Mouse (Mus musculus) myocyte (in vitro differentiated cells): ENCODE data around the gene Cuedc1. TPM values are rescaled to one million over a fixed set of nuclear protein-coding genes. Genes with fewer than 3 reads are reported as not detected.
A peak's percentile ranks its signal among the peaks of the same experiment; 100 is the strongest.
"Not testable (repeated sequence)": the region's sequence is repeated elsewhere in the genome, so short reads cannot be mapped to it uniquely, and the experiment has no call there.

ENCODE experiments used
- H3K27me3 ChIP-seq: one replicate; pipeline ENCODE4 v1.6.1; 2011; ENCODE audit not compliant: control insufficient read depth, insufficient read depth, insufficient read length
- H3K36me3 ChIP-seq: one replicate; pipeline ENCODE4 v1.6.1; 2011; ENCODE audit not compliant: control insufficient read depth, insufficient read depth
- H3K4me2 ChIP-seq: one replicate; pipeline ENCODE4 v1.6.1; 2011; ENCODE audit warnings: low read depth, control low read depth
- H3K4me3 ChIP-seq: one replicate; pipeline ENCODE4 v1.5.1; 2011; ENCODE audit warnings: mild to moderate bottlenecking, control low read depth, moderate library complexity
- H3K79me2 ChIP-seq: one replicate; pipeline ENCODE4 v1.6.1; 2011; ENCODE audit not compliant: control insufficient read depth, insufficient read depth
- H3ac ChIP-seq: one replicate; pipeline ENCODE4 v1.6.1; 2011; ENCODE audit not compliant: control insufficient read depth, insufficient read length
- CEBPB ChIP-seq: IDR thresholded peaks from 2 replicates; pipeline ENCODE4 v1.6.1; 2011; ENCODE audit warnings: mild to moderate bottlenecking, moderate library complexity; ENCODE audit not compliant: poor library complexity, insufficient read depth, severe bottlenecking
- E2F4 ChIP-seq: IDR thresholded peaks from one replicate; pipeline ENCODE4 v1.6.1; 2011; ENCODE audit warnings: mild to moderate bottlenecking, control low read depth, moderate library complexity; ENCODE audit not compliant: insufficient read depth
- MAX ChIP-seq: IDR thresholded peaks from one replicate; pipeline ENCODE4 v1.6.1; 2011; ENCODE audit warnings: low read depth, mild to moderate bottlenecking, control low read depth
- MYOD1 ChIP-seq, 3 experiments: IDR thresholded peaks; one replicate each; pipeline ENCODE4 v1.6.1; 2011; ENCODE audit warnings: control low read depth in 2 of 3, low read depth in 2 of 3, mild to moderate bottlenecking in 2 of 3, moderate library complexity in 1 of 3; ENCODE audit not compliant: insufficient read length in 2 of 3, control insufficient read depth in 1 of 3
- MYOG ChIP-seq, 3 experiments: IDR thresholded peaks; one replicate each; pipeline ENCODE4 v1.6.1; 2011; ENCODE audit warnings: control low read depth in 2 of 3, low read depth in 2 of 3, mild to moderate bottlenecking in 2 of 3; ENCODE audit not compliant: insufficient read length in 2 of 3, control insufficient read depth in 1 of 3, insufficient read depth in 1 of 3
- POLR2A ChIP-seq: IDR thresholded peaks from one replicate; pipeline ENCODE4 v1.6.1; 2011; ENCODE audit warnings: low read depth, mild to moderate bottlenecking, control low read depth, moderate library complexity; ENCODE audit not compliant: insufficient read length
- POLR2AphosphoS2 ChIP-seq: IDR thresholded peaks from one replicate; pipeline ENCODE4 v1.6.1; 2011; ENCODE audit warnings: low read depth, control low read depth; ENCODE audit not compliant: insufficient read length
- REST ChIP-seq: IDR thresholded peaks from one replicate; pipeline ENCODE4 v1.6.1; 2011; ENCODE audit warnings: mild to moderate bottlenecking, control low read depth, moderate library complexity; ENCODE audit not compliant: insufficient read depth, insufficient read length
- SRF ChIP-seq: IDR thresholded peaks from one replicate; pipeline ENCODE4 v1.6.1; 2011; ENCODE audit warnings: low read depth; ENCODE audit not compliant: control insufficient read depth, insufficient read length
- TCF12 ChIP-seq: IDR thresholded peaks from one replicate; pipeline ENCODE4 v1.6.1; 2011; ENCODE audit warnings: mild to moderate bottlenecking, control low read depth; ENCODE audit not compliant: poor library complexity, insufficient read depth, severe bottlenecking
- TCF3 ChIP-seq: IDR thresholded peaks from one replicate; pipeline ENCODE4 v1.6.1; 2011; ENCODE audit warnings: low read depth, control low read depth; ENCODE audit not compliant: insufficient read length
- USF1 ChIP-seq: IDR thresholded peaks from one replicate; pipeline ENCODE4 v1.6.1; 2011; ENCODE audit warnings: low read depth, mild to moderate bottlenecking, control low read depth, moderate library complexity
- polyA plus RNA-seq: library from polyadenylated mRNA; unstranded; fragments of >200 nt; fragmentation: generic; extraction: Trizol; gene quantifications from one replicate; pipeline ENCODE4 v1.2.1, GENCODE M21; 2012; ENCODE audit warnings: missing spikeins

Gene Cuedc1
- polyA plus RNA-seq, 1 experiment, result 40.8 TPM

- Histone ChIP-seq H3K4me2 (no peak overlapping the region), H3K27me3 (no peaks in the 10 kb centered on the region), H3K79me2 (no peaks in the 10 kb centered on the region), H3K36me3 (no peaks in the 10 kb centered on the region), H3ac (no peak overlapping the region), H3K4me3 (no peak overlapping the region)
- TF ChIP-seq E2F4, result no peak
- no peak for TF ChIP-seq SRF
- no peak for TF ChIP-seq POLR2A
- TF ChIP-seq USF1, result no peak
- no peak for TF ChIP-seq REST
- no peak for TF ChIP-seq TCF12
- TF ChIP-seq MYOG (IDR thresholded peaks at IDR 0.05; ENCODE audit: control insufficient read depth in 1 of 3, insufficient read depth in 1 of 3, insufficient read length in 2 of 3, low read depth in 2 of 3), result no peak
- TF ChIP-seq MYOD1 (IDR thresholded peaks at IDR 0.05; ENCODE audit: control insufficient read depth in 1 of 3, insufficient read length in 2 of 3, low read depth in 2 of 3), result no peak
- no peak for TF ChIP-seq POLR2AphosphoS2
- TF ChIP-seq MAX, result no peak
- no peak for TF ChIP-seq TCF3
- TF ChIP-seq CEBPB, result no peak
Observed at GRCm38 (mm10) chr11:88193824-88194696, 96.2 kb downstream of the Cuedc1 start.

- H3ac ChIP-seq, H3K4me2 ChIP-seq, H3K36me3 ChIP-seq, H3K79me2 ChIP-seq, H3K4me3 ChIP-seq, H3K27me3 ChIP-seq: not testable (repeated sequence)
Observed at GRCm38 (mm10) chr11:88195699-88196098, 97.8 kb downstream of the Cuedc1 start.

DNA sequence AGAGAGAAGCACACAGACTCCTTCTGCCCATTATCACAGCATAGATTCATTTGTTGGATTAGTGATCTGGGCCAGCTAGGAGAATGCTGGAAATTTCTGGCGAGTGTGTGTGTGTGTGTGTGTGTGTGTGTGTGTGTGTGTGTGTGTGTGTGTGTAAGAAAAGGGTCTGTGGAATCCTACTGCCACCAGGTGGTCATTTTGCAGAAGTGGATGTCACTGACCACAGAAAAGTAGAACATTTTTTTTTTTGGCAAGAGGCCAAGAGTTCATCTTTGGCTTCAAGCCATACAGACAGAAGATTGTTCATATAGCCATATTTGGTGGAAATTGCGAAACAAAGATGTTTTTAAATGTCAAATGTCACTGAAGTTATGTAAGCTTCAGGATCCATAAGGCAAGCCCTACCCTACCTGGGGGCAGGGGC is 99.3 kb downstream of the Cuedc1 start:
- H3ac ChIP-seq, result no peak overlapping the region
- TF ChIP-seq POLR2AphosphoS2 (peak; percentile 14), TCF3 (no peak)
- H3K79me2 ChIP-seq, result no peaks in the 10 kb centered on the region
- no peak overlapping the region for H3K4me3 ChIP-seq
- no peaks in the 10 kb centered on the region for H3K36me3 ChIP-seq
- no peaks in the 10 kb centered on the region for H3K27me3 ChIP-seq
- H3K4me2 ChIP-seq, result no peak overlapping the region

GRCm38 (mm10) chr11:88198223-88198622 is 100.4 kb downstream of the Cuedc1 start:
- H3K4me2 ChIP-seq, result no peak overlapping the region
- no peak overlapping the region for H3ac ChIP-seq
- H3K79me2 ChIP-seq, result no peaks in the 10 kb centered on the region
- no peaks in the 10 kb centered on the region for H3K27me3 ChIP-seq
- TF ChIP-seq USF1 (no peak), POLR2AphosphoS2 (peak; percentile 27)
- H3K4me3 ChIP-seq, result no peak overlapping the region
- H3K36me3 ChIP-seq, result no peaks in the 10 kb centered on the region

GRCm38 (mm10) chr11:88201172-88201571 is 103.3 kb downstream of the Cuedc1 start:
- H3ac ChIP-seq, result no peak overlapping the region
- peaks cover 13% of the 10 kb centered on the region for H3K79me2 ChIP-seq
- H3K4me2 ChIP-seq, result no peak overlapping the region
- H3K36me3 ChIP-seq, result no peaks in the 10 kb centered on the region
- no peak overlapping the region for H3K4me3 ChIP-seq
- H3K27me3 ChIP-seq, result no peaks in the 10 kb centered on the region
- TF ChIP-seq E2F4, result no peak
- TF ChIP-seq SRF, result no peak
- no peak for TF ChIP-seq MYOG (IDR thresholded peaks at IDR 0.05; ENCODE audit: control insufficient read depth in 1 of 3, insufficient read depth in 1 of 3, insufficient read length in 2 of 3, low read depth in 2 of 3)
- TF ChIP-seq TCF3, result no peak
- no peak for TF ChIP-seq MYOD1 (IDR thresholded peaks at IDR 0.05; ENCODE audit: control insufficient read depth in 1 of 3, insufficient read length in 2 of 3, low read depth in 2 of 3)
- no peak for TF ChIP-seq CEBPB
- no peak for TF ChIP-seq POLR2A
- no peak for TF ChIP-seq TCF12
- no peak for TF ChIP-seq MAX
- TF ChIP-seq USF1, result no peak
- TF ChIP-seq POLR2AphosphoS2, result no peak

- Histone ChIP-seq H3K4me2 (no peak overlapping the region), H3K79me2 (peaks cover 13% of the 10 kb centered on the region), H3ac (no peak overlapping the region), H3K36me3 (no peaks in the 10 kb centered on the region), H3K4me3 (no peak overlapping the region), H3K27me3 (no peaks in the 10 kb centered on the region)
- no peak for TF ChIP-seq MYOD1 (IDR thresholded peaks at IDR 0.05; ENCODE audit: control insufficient read depth in 1 of 3, insufficient read length in 2 of 3, low read depth in 2 of 3)
- no peak for TF ChIP-seq POLR2AphosphoS2
- no peak for TF ChIP-seq CEBPB
- no peak for TF ChIP-seq REST
- TF ChIP-seq TCF3, result no peak
- TF ChIP-seq E2F4, result no peak
- no peak for TF ChIP-seq MAX
- TF ChIP-seq POLR2A, result no peak
- no peak for TF ChIP-seq MYOG (IDR thresholded peaks at IDR 0.05; ENCODE audit: control insufficient read depth in 1 of 3, insufficient read depth in 1 of 3, insufficient read length in 2 of 3, low read depth in 2 of 3)
- no peak for TF ChIP-seq SRF
- no peak for TF ChIP-seq USF1
- TF ChIP-seq TCF12, result no peak
Observed at GRCm38 (mm10) chr11:88202077-88202476, 104.2 kb downstream of the Cuedc1 start.
